Mouse (Mus musculus) bone marrow macrophage, adult 2 months (primary cell): ENCODE results near the gene Epb41l2. TPM values are rescaled to one million over a fixed set of nuclear protein-coding genes. Genes with fewer than 3 reads are reported as not detected.

Experiments used
- H3K27ac ChIP-seq: 2 replicates; pipeline ENCODE4 v1.5.1; 2012; ENCODE audit warnings: low read depth, low read length; ENCODE audit not compliant: insufficient read depth
- H3K4me1 ChIP-seq: 2 replicates; pipeline ENCODE4 v1.6.1; 2012; ENCODE audit warnings: low read length; ENCODE audit not compliant: control insufficient read depth, insufficient read depth
- H3K4me3 ChIP-seq: 2 replicates; pipeline ENCODE4 v1.5.1; 2012; ENCODE audit warnings: mild to moderate bottlenecking, low read length, moderate library complexity; ENCODE audit not compliant: insufficient read depth
- CTCF ChIP-seq: IDR thresholded peaks from 2 replicates; pipeline ENCODE4 v1.5.1; 2012; ENCODE audit warnings: low read depth, mild to moderate bottlenecking, low read length, moderate library complexity
- POLR2A ChIP-seq: IDR thresholded peaks from 2 replicates; pipeline ENCODE4 v1.6.1; 2012; ENCODE audit warnings: mild to moderate bottlenecking, low read depth, low read length, borderline replicate concordance
- polyA plus RNA-seq: library from polyadenylated mRNA; stranded (reverse); fragments of >200 nt; gene quantifications from 2 replicates; pipeline ENCODE4 v1.2.4, GENCODE M21; 2012; ENCODE audit not compliant: missing spikeins, insufficient read depth, insufficient read length

Epb41l2 gene
- polyA plus RNA-seq, 1 experiment: 97.2 TPM

DNA sequence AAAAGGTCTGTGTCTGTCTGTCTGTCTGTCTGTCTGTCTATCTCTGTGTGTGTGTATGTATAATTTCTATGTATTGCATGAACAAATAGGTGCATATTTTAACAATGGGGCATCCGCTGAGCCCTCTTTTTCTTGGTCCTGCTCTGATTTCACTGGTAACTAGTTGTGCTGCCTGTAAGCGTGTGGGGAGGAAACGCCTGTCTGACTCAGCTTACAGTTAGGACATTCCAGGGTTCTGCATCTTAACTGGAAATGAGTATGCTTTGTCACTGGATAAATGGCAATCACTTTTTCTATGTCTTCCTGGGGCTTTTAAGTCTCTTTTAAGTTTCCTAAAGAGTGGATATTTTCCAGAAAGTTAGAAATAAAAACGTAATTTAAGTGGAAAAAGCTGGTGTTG, 98.4 kb downstream of the Epb41l2 start:
- H3K4me3 ChIP-seq: no peak overlapping the region
- H3K4me1 ChIP-seq: peaks cover 10% of the 10 kb centered on the region; the same call in 1 of the 2 replicates
- TF ChIP-seq POLR2A (no peak), CTCF (no peak)
- no peak overlapping the region for H3K27ac ChIP-seq

DNA sequence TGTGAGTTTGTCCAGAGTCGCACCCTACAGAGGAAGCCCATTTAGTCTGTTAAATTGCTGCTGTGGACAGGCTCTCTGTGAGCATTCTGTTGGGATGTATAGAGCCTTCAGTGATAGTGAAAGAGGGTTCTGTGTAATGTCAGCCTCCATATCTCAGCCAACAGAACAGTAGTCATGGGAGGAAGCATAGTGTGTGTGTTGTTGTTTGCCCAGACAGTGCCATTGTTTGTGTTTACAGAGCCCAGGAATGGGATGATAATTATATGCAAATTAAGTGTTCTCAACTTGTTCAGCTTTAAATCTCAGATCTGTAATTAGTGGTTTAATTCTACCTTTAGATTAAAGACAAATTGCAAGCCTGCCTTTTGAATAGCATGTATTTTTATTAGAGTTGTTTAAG, 102.2 kb downstream of the Epb41l2 start:
- H3K4me3 ChIP-seq: no peak overlapping the region
- H3K27ac ChIP-seq: no peak overlapping the region
- TF ChIP-seq POLR2A: no peak
- no peak for TF ChIP-seq CTCF
- peaks cover 13% of the 10 kb centered on the region for H3K4me1 ChIP-seq

DNA sequence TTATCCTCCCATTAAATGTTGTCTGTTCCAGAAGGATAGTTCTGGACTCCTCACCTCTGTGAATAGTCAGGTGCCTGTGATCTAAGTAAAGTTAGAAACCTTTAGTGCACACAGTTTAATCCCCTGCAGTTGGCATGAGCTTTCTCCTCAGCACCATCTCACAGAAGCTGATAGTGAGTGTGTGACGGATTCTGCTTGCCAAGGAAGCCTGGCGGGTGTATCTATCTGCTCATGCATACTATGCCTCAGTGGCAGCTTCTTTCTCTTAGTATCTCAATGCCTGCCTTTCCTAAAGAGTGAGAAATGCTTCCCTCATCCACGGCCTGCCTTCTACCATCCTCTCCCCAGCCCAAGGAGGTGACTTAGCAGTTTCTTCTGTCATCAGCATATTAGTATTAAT, 103.1 kb downstream of the Epb41l2 start:
- Histone ChIP-seq H3K27ac (no peak overlapping the region), H3K4me1 (peaks cover 11% of the 10 kb centered on the region), H3K4me3 (no peak overlapping the region)
- TF ChIP-seq POLR2A (no peak), CTCF (no peak)

DNA sequence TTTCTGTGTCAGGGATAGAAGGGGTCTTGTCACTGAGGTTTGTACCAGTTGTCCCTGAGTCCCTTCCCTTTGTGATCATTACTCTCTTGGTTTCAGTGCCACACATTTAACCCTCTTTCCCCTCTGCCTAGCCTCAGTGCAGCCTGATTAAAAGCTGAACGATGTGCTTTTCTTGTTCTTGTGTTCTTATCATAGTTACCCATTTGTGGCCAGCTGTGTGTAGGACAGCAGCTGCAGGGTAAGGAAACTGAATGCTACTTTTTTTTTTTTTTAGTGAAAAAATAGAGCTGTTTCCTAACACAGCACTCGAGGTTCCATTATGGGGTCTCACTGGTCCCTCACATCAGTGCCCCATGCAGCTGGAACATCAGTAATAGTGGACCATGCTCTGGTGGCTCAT, 106.9 kb downstream of the Epb41l2 start:
- Histone ChIP-seq H3K27ac (no peak overlapping the region), H3K4me1 (peaks cover 11% of the 10 kb centered on the region), H3K4me3 (no peak overlapping the region)
- TF ChIP-seq CTCF (no peak), POLR2A (no peak)

- no peak overlapping the region for H3K4me3 ChIP-seq
- no peaks in the 10 kb centered on the region for H3K4me1 ChIP-seq
- H3K27ac ChIP-seq: no peak overlapping the region
- TF ChIP-seq POLR2A (no peak), CTCF (no peak)
Observed at GRCm38 (mm10) chr10:25471944-25472343, 112.3 kb downstream of the Epb41l2 start.

- Histone ChIP-seq H3K27ac (no peak overlapping the region), H3K4me1 (no peaks in the 10 kb centered on the region), H3K4me3 (no peak overlapping the region)
- TF ChIP-seq CTCF (no peak), POLR2A (no peak)
Observed at GRCm38 (mm10) chr10:25479716-25480115, 120.1 kb downstream of the Epb41l2 start.

GRCm38 (mm10) chr10:25482791-25483190, 123.2 kb downstream of the Epb41l2 start:
- no peak overlapping the region for H3K4me3 ChIP-seq
- TF ChIP-seq POLR2A: no peak
- TF ChIP-seq CTCF: no peak
- H3K27ac ChIP-seq: no peak overlapping the region
- H3K4me1 ChIP-seq: no peaks in the 10 kb centered on the region

DNA sequence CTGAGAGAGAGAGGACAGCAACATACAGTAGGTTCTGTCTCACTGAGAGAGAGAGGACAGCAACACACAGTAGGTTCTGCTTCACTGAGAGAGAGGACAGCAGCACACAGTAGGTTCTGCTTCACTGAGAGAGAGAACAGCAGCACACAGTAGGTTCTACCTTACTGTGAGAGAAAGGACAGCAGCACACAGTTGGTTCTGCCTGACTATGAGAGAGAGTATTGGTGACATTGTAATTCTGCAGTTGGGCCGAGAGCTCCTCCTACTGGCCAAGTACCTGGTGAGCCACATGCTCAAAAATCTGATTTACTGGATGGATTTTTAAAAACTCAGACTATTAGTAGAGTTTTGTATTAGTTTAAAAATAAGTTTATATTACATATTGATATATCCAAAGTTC, 128.9 kb downstream of the Epb41l2 start:
- no peak for TF ChIP-seq POLR2A
- TF ChIP-seq CTCF: peak; percentile 41
- H3K4me3 ChIP-seq: no peak overlapping the region
- H3K4me1 ChIP-seq: no peaks in the 10 kb centered on the region
- H3K27ac ChIP-seq: no peak overlapping the region

- H3K27ac ChIP-seq: no peak overlapping the region
- H3K4me1 ChIP-seq: no peaks in the 10 kb centered on the region
- H3K4me3 ChIP-seq: no peak overlapping the region
- TF ChIP-seq POLR2A (no peak), CTCF (no peak)
Observed at GRCm38 (mm10) chr10:25499323-25500071, 139.9 kb downstream of the Epb41l2 start.

DNA sequence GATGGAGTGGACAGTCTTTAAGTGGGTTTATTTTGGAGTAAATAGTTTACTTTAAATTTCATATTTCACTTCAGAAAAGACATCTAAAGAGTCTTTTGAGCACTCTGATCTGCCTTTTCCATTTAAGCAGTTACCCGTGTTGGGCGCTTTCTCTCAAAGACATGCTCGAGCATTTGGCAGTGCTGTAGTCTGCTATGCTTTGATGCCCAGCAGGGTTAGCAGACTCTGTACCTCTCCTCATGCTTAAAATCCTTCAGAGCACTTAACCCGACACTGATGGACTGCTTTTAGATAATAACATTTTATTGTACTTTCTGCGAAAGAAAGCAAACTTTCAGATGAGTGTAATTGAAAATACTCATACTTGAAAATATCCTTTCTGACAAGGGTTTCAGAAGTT, 143.7 kb downstream of the Epb41l2 start:
- TF ChIP-seq CTCF: no peak
- TF ChIP-seq POLR2A: no peak
- H3K27ac ChIP-seq: no peak overlapping the region
- H3K4me1 ChIP-seq: no peaks in the 10 kb centered on the region
- no peak overlapping the region for H3K4me3 ChIP-seq

- TF ChIP-seq POLR2A (no peak), CTCF (no peak)
- Histone ChIP-seq H3K4me3 (no peak overlapping the region), H3K27ac (no peak overlapping the region)
Observed at GRCm38 (mm10) chr10:25513821-25514220, 154.2 kb downstream of the Epb41l2 start.

More at GRCm38 (mm10) chr10:25513821-25514220, 154.2 kb downstream of the Epb41l2 start:
- peaks cover 5% of the 10 kb centered on the region for H3K4me1 ChIP-seq
